ENCODE assay signal across 13 mouse cellular contexts in genomic region chrX:101163739-101164138, GRCm38 (mm10).
"Had no signal": no experiment of that assay in that cellular context is flagged by ENCODE, and none has a peak within 500 bp of the region (broad histone marks: within the 10 kb centered on the region; RNA-seq: fewer than 3 reads in every experiment).

No protein-coding gene starts in this region.

- H3K4me3 ChIP-seq: intestine, embryonic 15.5 days; layer of hippocampus, adult 2 months; limb, embryonic 13.5 days; midbrain, embryonic 10.5 days; neural tube, embryonic 13.5 days had no signal

- H3K9me3 ChIP-seq: intestine, embryonic 15.5 days; limb, embryonic 13.5 days; midbrain, embryonic 10.5 days; neural tube, embryonic 13.5 days had no signal

- H3K36me3 ChIP-seq: intestine, embryonic 15.5 days; limb, embryonic 13.5 days; midbrain, embryonic 10.5 days; neural tube, embryonic 13.5 days had no signal

- H3K4me1 ChIP-seq: intestine, embryonic 15.5 days; limb, embryonic 13.5 days; midbrain, embryonic 10.5 days; neural tube, embryonic 13.5 days had no signal

- H3K9ac ChIP-seq: intestine, embryonic 15.5 days; limb, embryonic 13.5 days; liver, embryonic 14.5 days; neural tube, embryonic 13.5 days had no signal

- H3K27ac ChIP-seq: intestine, embryonic 15.5 days; layer of hippocampus, adult 2 months; limb, embryonic 13.5 days; liver, embryonic 14.5 days; midbrain, embryonic 10.5 days; neural tube, embryonic 13.5 days had no signal

- H3K27me3 ChIP-seq: intestine, embryonic 15.5 days had no signal

- H3K4me2 ChIP-seq: intestine, embryonic 15.5 days; limb, embryonic 13.5 days; neural tube, embryonic 13.5 days had no signal

- DNase-seq: kidney, adult 18-20 months; kidney, postnatal 10 days; kidney, postnatal 4 days; left cerebral cortex, postnatal 4 days; lung, adult 18-20 months; midbrain, embryonic 14.5 days; retina, postnatal 1 day had no signal

- ATAC-seq: intestine, embryonic 15.5 days had no signal
